Mouse (Mus musculus) midbrain, postnatal 0 days (tissue): ENCODE measurements at regions not wholly inside any gene's neighbourhood (a gene's known extent, or its start where the extent isn't known, plus 50 kb on each side); places are given as distances from the start of the nearest gene placed in this dataset.

ENCODE experiments used
- ATAC-seq: fragments of 200-750 bp; cut with Nextera tagmentation; 2 replicates; pipeline ENCODE4 v1.8.0; 2017; ENCODE audit warnings: moderate number of reproducible peaks, mild to moderate bottlenecking, moderate TSS enrichment, moderate library complexity; ENCODE audit not compliant: low FRiP score
- DNase-seq: peaks from one replicate; pipeline ENCODE4 v3.0.0-alpha.2; 2015; ENCODE audit warnings: low spot score
- H3K27ac ChIP-seq: fragments of 300-500 bp; sonication (generic); 2 replicates; pipeline ENCODE4 v1.5.1; 2014; ENCODE audit warnings: low read depth, mild to moderate bottlenecking, low read length, mixed read lengths
- H3K27me3 ChIP-seq: fragments of 300-500 bp; sonication (generic); 2 replicates; pipeline ENCODE4 v1.6.1; 2014; ENCODE audit warnings: low read length, control low read depth, mixed read lengths; ENCODE audit not compliant: insufficient read depth
- H3K36me3 ChIP-seq: fragments of 300-500 bp; sonication (generic); 2 replicates; pipeline ENCODE4 v1.6.1; 2014; ENCODE audit warnings: low read length, control low read depth, mixed read lengths; ENCODE audit not compliant: insufficient read depth
- H3K4me1 ChIP-seq: fragments of 300-500 bp; sonication (generic); 2 replicates; pipeline ENCODE4 v1.6.1; 2014; ENCODE audit warnings: mild to moderate bottlenecking, control low read depth, antibody characterized with exemption, low read length, mixed read lengths; ENCODE audit not compliant: insufficient read depth
- H3K4me2 ChIP-seq: fragments of 300-500 bp; sonication (generic); 2 replicates; pipeline ENCODE4 v1.6.1; 2014; ENCODE audit warnings: low read depth, mild to moderate bottlenecking, low read length, mixed read lengths; ENCODE audit not compliant: poor library complexity, severe bottlenecking
- H3K4me3 ChIP-seq: fragments of 300-500 bp; sonication (generic); 2 replicates; pipeline ENCODE4 v1.5.1; 2014; ENCODE audit warnings: low read depth, mild to moderate bottlenecking, low read length, moderate library complexity
- H3K9ac ChIP-seq: fragments of 300-500 bp; sonication (generic); replicated peaks from 2 replicates; pipeline ENCODE4 v1.6.1; 2014; ENCODE audit warnings: mild to moderate bottlenecking, low read length, moderate library complexity, mixed read lengths; ENCODE audit not compliant: poor library complexity, severe bottlenecking
- H3K9me3 ChIP-seq: fragments of 300-500 bp; sonication (generic); 2 replicates; pipeline ENCODE4 v1.6.1; 2016; ENCODE audit warnings: low read length, control low read depth
- CTCF ChIP-seq: IDR thresholded peaks from 2 replicates; pipeline ENCODE4 v1.5.1; 2016; ENCODE audit warnings: antibody characterized with exemption, mild to moderate bottlenecking
- WGBS: fragments of 180-500 bp; shearing (Covaris S2); extraction: QIAGEN DNeasy Blood & Tissue Kit; methylation state at CpG from one replicate; pipeline ENCODE4 v1.1.7; 2014; 5-methylcytosine and 5-hydroxymethylcytosine counted together

DNA sequence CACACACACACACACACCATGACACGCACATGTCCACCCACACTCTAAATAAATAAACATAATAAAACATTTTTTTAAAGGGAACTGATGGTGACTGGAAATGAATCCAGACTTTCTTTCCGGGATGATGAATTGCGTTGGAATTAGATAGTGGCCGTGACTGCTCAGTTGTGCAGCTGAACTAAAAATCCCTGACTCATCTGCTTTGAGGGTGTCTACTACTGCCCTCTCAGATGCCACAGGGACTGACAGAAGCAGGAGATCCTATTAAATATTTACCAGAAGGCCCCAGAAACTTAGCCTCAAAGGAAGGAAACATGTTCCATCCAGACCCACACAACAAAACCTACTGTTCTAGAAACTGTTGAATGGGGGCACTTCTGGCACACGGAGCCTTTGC is 65.7 kb downstream of the Polr2m start:
- Histone ChIP-seq H3K4me3 (no peak overlapping the region), H3K4me1 (no peaks in the 10 kb centered on the region), H3K27me3 (no peaks in the 10 kb centered on the region), H3K36me3 (no peaks in the 10 kb centered on the region), H3K4me2 (no peak overlapping the region), H3K9ac (no peak overlapping the region), H3K9me3 (no peaks in the 10 kb centered on the region), H3K27ac (no peak overlapping the region)
- 89% methylated on average over 5 of the region's 5 CpGs for WGBS
- ATAC-seq (no peak), DNase-seq (no peak)
- TF ChIP-seq CTCF: no peak

- DNase-seq (no peak), ATAC-seq (no peak)
- Histone ChIP-seq H3K27ac (no peak overlapping the region), H3K4me3 (no peak overlapping the region), H3K9me3 (no peaks in the 10 kb centered on the region), H3K27me3 (no peaks in the 10 kb centered on the region), H3K9ac (no peak overlapping the region), H3K4me1 (no peaks in the 10 kb centered on the region), H3K36me3 (no peaks in the 10 kb centered on the region), H3K4me2 (no peak overlapping the region)
- TF ChIP-seq CTCF: no peak
- 91% methylated on average over 4 of the region's 4 CpGs for WGBS
Observed at GRCm38 (mm10) chr9:71418531-71418930, 67.2 kb downstream of the Polr2m start.

- no peaks in the 10 kb centered on the region for H3K36me3 ChIP-seq
- H3K27me3 ChIP-seq: no peaks in the 10 kb centered on the region
- no peak overlapping the region for H3K4me3 ChIP-seq
- ATAC-seq (no peak), DNase-seq (no peak)
- H3K9me3 ChIP-seq: no peaks in the 10 kb centered on the region
- H3K9ac ChIP-seq: no peak overlapping the region
- no peak overlapping the region for H3K27ac ChIP-seq
- TF ChIP-seq CTCF: no peak
- 79% methylated on average over 4 of the region's 4 CpGs for WGBS
- H3K4me2 ChIP-seq: no peak overlapping the region
- no peaks in the 10 kb centered on the region for H3K4me1 ChIP-seq
Observed at GRCm38 (mm10) chr9:71417248-71417647, 68.5 kb downstream of the Polr2m start.

DNA sequence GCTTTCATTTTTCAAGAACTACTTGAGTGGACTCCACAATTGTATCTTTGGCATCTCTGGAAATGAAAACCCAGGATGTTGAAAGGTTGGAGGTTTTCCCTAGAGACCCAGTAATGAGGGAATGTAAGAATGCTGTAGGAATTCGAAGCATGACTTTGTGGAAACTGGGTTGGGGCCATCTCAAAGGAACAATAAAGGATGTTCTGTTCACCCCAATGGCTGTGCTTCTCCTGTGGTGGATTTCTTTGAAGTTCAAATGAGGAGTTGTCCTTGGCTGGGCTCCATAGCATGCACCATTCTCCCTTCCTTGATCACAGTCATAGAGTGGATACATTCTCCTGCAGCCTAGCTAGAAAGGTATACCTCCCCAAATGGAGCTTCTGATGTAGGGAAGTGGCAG is 74.6 kb downstream of the Polr2m start:
- ATAC-seq: no peak
- H3K36me3 ChIP-seq: no peaks in the 10 kb centered on the region
- no peak for DNase-seq
- no peak overlapping the region for H3K27ac ChIP-seq
- H3K4me1 ChIP-seq: no peaks in the 10 kb centered on the region
- no peak overlapping the region for H3K9ac ChIP-seq
- H3K27me3 ChIP-seq: no peaks in the 10 kb centered on the region
- TF ChIP-seq CTCF: no peak
- H3K9me3 ChIP-seq: no peaks in the 10 kb centered on the region
- H3K4me3 ChIP-seq: no peak overlapping the region
- no peak overlapping the region for H3K4me2 ChIP-seq
- 77% methylated on average over 1 of the region's 1 CpGs for WGBS

GRCm38 (mm10) chr9:71409925-71410324 is 75.8 kb downstream of the Polr2m start:
- Histone ChIP-seq H3K9me3 (no peaks in the 10 kb centered on the region), H3K36me3 (no peaks in the 10 kb centered on the region), H3K4me1 (no peaks in the 10 kb centered on the region), H3K27me3 (no peaks in the 10 kb centered on the region), H3K27ac (no peak overlapping the region), H3K4me2 (no peak overlapping the region), H3K4me3 (no peak overlapping the region), H3K9ac (no peak overlapping the region)
- DNase-seq: no peak
- no peak; the same call in 1 of the 2 replicates for TF ChIP-seq CTCF
- ATAC-seq: no peak
- 89% methylated on average over 1 of the region's 1 CpGs for WGBS

DNA sequence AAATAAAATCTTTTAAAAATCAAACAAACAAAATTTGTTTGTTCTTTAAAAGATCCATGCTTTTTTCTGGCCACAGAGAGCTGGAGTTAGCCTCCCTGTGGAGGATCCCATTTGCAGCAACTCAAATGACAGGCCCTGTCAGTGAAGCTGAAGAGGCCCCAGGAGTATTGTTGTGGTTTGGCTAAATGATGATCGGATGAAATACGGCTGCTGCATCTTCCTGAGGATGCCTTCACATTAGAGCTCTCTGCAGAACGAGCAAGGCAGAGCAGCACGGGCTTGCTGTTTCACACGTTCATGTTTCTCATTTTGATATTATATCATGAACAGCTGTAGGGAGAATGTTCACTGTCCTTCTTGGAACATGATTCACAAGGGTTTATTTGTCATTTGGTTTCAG is 76.8 kb downstream of the Polr2m start:
- no peaks in the 10 kb centered on the region for H3K4me1 ChIP-seq
- peak; percentile 22 for DNase-seq
- no peak overlapping the region for H3K4me3 ChIP-seq
- no peaks in the 10 kb centered on the region for H3K27me3 ChIP-seq
- no peaks in the 10 kb centered on the region for H3K36me3 ChIP-seq
- no peak for ATAC-seq
- no peaks in the 10 kb centered on the region for H3K9me3 ChIP-seq
- no peak for TF ChIP-seq CTCF
- WGBS: 74% methylated on average over 5 of the region's 5 CpGs
- no peak overlapping the region for H3K4me2 ChIP-seq
- no peak overlapping the region for H3K27ac ChIP-seq
- no peak overlapping the region for H3K9ac ChIP-seq
